ENCODE assay signal across 9 mouse cellular contexts in the genomic region with DNA sequence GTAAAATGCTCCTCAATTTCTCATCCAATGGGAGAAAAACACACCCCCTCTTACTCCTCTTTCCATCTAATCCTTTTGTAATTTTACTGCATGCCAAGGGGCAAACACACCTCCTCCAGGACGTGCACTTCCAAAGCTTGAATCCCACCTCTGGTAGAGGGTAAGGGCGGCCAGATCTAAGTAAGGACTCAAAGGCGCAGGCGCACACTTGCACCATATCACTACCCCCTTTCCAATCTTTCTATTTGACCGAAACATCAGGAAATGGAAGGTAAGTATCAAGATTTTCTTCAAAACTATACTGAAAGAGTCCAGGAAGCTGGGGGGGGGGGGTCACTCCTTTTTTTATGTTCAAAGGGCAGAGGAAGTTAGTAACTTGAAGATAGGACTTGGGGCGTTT. TPM values are rescaled to one million over a fixed set of nuclear protein-coding genes. Genes with fewer than 3 reads are reported as not detected.
DNase-seq lines count a peak whose midpoint lies in the region; ATAC-seq lines count a peak whose summit lies in the region.
"Had no signal": no experiment of that assay in that cellular context is flagged by ENCODE, and none has a peak within 500 bp of the region (broad histone marks: within the 10 kb centered on the region; RNA-seq: fewer than 3 reads in every experiment).

TSS of gene Sp8 (plus strand) at position 109 of the 400 bp plus-strand sequence.

- H3K4me1 ChIP-seq in heart, embryonic 14.5 days (ENCODE audit: control insufficient read depth in 2 of 2, insufficient read depth in 2 of 2, low read length in 2 of 2): peaks cover 2 to 21% of the 10 kb centered on the region in 2 experiments; a peak in 3 of 4 replicates
- peaks cover 38% of the 10 kb centered on the region for H3K4me1 ChIP-seq in forebrain, embryonic 16.5 days (replicated peaks; ENCODE audit: control insufficient read depth, insufficient read depth, low read length)

- peak within 1 kb of the TSS; percentile 54 to 56 for H3K4me3 ChIP-seq in heart, embryonic 14.5 days (ENCODE audit: control insufficient read depth in 1 of 2, insufficient read depth in 1 of 2, low read depth in 1 of 2, low read length in 2 of 2)
- H3K4me3 ChIP-seq in forebrain, embryonic 16.5 days (replicated peaks; ENCODE audit: low read length): peak within 1 kb of the TSS; percentile 52
- H3K4me3 ChIP-seq in macrophage (ENCODE audit: inconsistent target): peak within 1 kb of the TSS; percentile 25

- ATAC-seq in heart, embryonic 14.5 days (ENCODE audit: insufficient number of reproducible peaks, insufficient read depth, low FRiP score, low read depth): no peak
- ATAC-seq in forebrain, embryonic 16.5 days: no peak

- peak within 1 kb of the TSS; percentile 92 for H3K4me2 ChIP-seq in heart, embryonic 14.5 days (ENCODE audit: low read length)
- peak within 1 kb of the TSS; percentile 86 for H3K4me2 ChIP-seq in forebrain, embryonic 16.5 days (ENCODE audit: low read length)

- no peak within 1 kb of the TSS for H3K27ac ChIP-seq in heart, embryonic 14.5 days (replicated peaks in 1 of 2; ENCODE audit: control insufficient read depth in 1 of 2, insufficient read depth in 1 of 2, low read depth in 2 of 2, low read length in 2 of 2)
- H3K27ac ChIP-seq in forebrain, embryonic 16.5 days (ENCODE audit: low read length): peak within 1 kb of the TSS; percentile 60
- H3K27ac ChIP-seq in macrophage: no peak within 1 kb of the TSS

- intact Hi-C loops in gastrocnemius, postnatal 14 days (cut with DNase I; ENCODE audit: low total_unique reads): no loop called here

- DNase-seq in heart, adult 8-10 months (ENCODE audit: low spot score): no peak
- DNase-seq in R1 (ENCODE audit: low read depth, low spot score): peak; percentile 28
- DNase-seq in frontal cortex, postnatal 25 days (ENCODE audit: low spot score in 2 of 2): no peak
- DNase-seq in adrenal gland, adult 8-10 months: no peak
- no peak for DNase-seq in gastrocnemius, postnatal 14 days

- WGBS in heart, embryonic 14.5 days: 1% methylated on average over 6 of the region's 6 CpGs
- 6% methylated on average over 6 of the region's 6 CpGs for WGBS in forebrain, embryonic 16.5 days
- WGBS in macrophage (ENCODE audit: missing documents): 8% methylated on average over 6 of the region's 6 CpGs

- no peaks in the 10 kb centered on the region for H3K36me3 ChIP-seq in heart, embryonic 14.5 days (ENCODE audit: control insufficient read depth, insufficient read depth, low read length)
- no peaks in the 10 kb centered on the region for H3K36me3 ChIP-seq in forebrain, embryonic 16.5 days (ENCODE audit: control insufficient read depth, insufficient read depth)
- no peaks in the 10 kb centered on the region for H3K36me3 ChIP-seq in macrophage (ENCODE audit: inconsistent target)
- H3K36me3 ChIP-seq: G1E had no signal

- H3K9me3 ChIP-seq in heart, embryonic 14.5 days (ENCODE audit: control insufficient read depth, low read length): no peaks in the 10 kb centered on the region
- H3K9me3 ChIP-seq in forebrain, embryonic 16.5 days (ENCODE audit: control insufficient read depth, low read length): no peaks in the 10 kb centered on the region

- no peaks in the 10 kb centered on the region for H3K79me2 ChIP-seq in macrophage (ENCODE audit: inconsistent target)

- peaks cover 95% of the 10 kb centered on the region for H3K27me3 ChIP-seq in heart, embryonic 14.5 days (ENCODE audit: control insufficient read depth, insufficient read depth, low read length)
- peaks cover 14% of the 10 kb centered on the region for H3K27me3 ChIP-seq in forebrain, embryonic 16.5 days (replicated peaks; ENCODE audit: control insufficient read depth, insufficient read depth, low read length)

- H3K9ac ChIP-seq in heart, embryonic 14.5 days (ENCODE audit: low read length): peak within 1 kb of the TSS; percentile 38; the same call in 1 of the 2 replicates
- H3K9ac ChIP-seq in forebrain, embryonic 16.5 days (replicated peaks; ENCODE audit: low read depth, low read length): peak within 1 kb of the TSS; percentile 59

RNA-seq across cellular contexts. Expression of gene Sp8, which starts in this region (rescaled TPM):
- polyA plus RNA-seq in heart, embryonic 14.5 days (2014; fragmentation: Nextera tagmentation; extraction: Ambion mirVana): not detected in 2 replicates
- not detected for total RNA-seq in heart, adult 8-10 months (2022)
- 11.8 and 12.0 TPM in 2 replicates for polyA plus RNA-seq in forebrain, embryonic 16.5 days (2015; fragmentation: Nextera tagmentation; extraction: Ambion mirVana)
- under 1 TPM in 1 of 26 experiments, not detected in 25; 0.20 TPM for total RNA-seq in macrophage (2018; cell fraction: chromatin; rRNA removed)
- total RNA-seq in macrophage (2018; cell fraction: cytosol; rRNA removed): under 1 TPM in 4 of 26 experiments, not detected in 22; under 0.01 to 0.09 (median 0.05) TPM
- not detected for total RNA-seq in macrophage (2018; cell fraction: nucleus; rRNA removed)
- not detected in 3 replicates for polyA plus RNA-seq in macrophage (2018)
- not detected for total RNA-seq in adrenal gland, adult 8-10 months (2022)
- total RNA-seq in gastrocnemius, postnatal 14 days (2021): not detected
- polyA plus RNA-seq: G1E had no signal

Comparison
In these comparisons a context has a peak if more than half of its experiments do, and no peak if none do; other contexts are left out.
1. RNA of gene Sp8 (polyA plus RNA-seq): 11.8 to 12.0 TPM in forebrain, embryonic 16.5 days; not detected in macrophage and not detected in heart, embryonic 14.5 days; every median in the first group is over 10 times any median in the second.
2. Peak in every context shown above with its lines, with median percentiles within 50 percentile points of each other: H3K4me3 ChIP-seq.